28 mouse cellular contexts compared by ENCODE assay signal in the genomic region with DNA sequence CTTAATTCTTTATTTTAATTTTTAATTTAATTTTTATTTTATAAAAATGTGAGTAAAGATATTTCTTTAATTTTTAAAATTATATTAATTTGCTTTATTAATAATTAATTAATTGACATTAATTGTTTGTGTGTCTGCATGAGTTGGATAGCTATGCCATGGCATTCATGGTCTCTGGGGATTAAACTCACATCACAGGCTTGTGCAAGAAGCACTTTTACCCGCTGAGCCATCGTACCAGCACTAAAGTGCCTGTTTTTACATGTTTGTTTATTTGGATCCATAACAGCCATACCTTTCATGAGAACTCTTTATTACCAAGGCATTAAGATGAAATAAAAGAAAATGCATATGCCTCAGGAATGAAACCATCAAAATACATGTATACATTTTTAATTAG.
A peak's percentile ranks its signal among the peaks of the same experiment; 100 is the strongest.
DNase-seq lines count a peak whose midpoint lies in the region; ATAC-seq lines count a peak whose summit lies in the region.
"Had no signal": no experiment of that assay in that cellular context is flagged by ENCODE, and none has a peak within 500 bp of the region (broad histone marks: within the 10 kb centered on the region; RNA-seq: fewer than 3 reads in every experiment).

No protein-coding gene starts in this region.

- no peak overlapping the region for H3K27ac ChIP-seq in forebrain, embryonic 14.5 days (ENCODE audit: low read depth, low read length)
- no peak overlapping the region for H3K27ac ChIP-seq in forebrain, embryonic 16.5 days (ENCODE audit: low read length)
- no peak overlapping the region for H3K27ac ChIP-seq in midbrain, embryonic 14.5 days (replicated peaks; ENCODE audit: low read depth, low read length)
- no peak overlapping the region for H3K27ac ChIP-seq in midbrain, embryonic 13.5 days
- H3K27ac ChIP-seq in neural tube, embryonic 14.5 days (ENCODE audit: low read depth, low read length) = no peak overlapping the region
- H3K27ac ChIP-seq in liver, embryonic 11.5 days (ENCODE audit: low read depth, low read length) = no peak overlapping the region
- H3K27ac ChIP-seq: embryonic facial prominence, embryonic 12.5 days; forebrain, embryonic 12.5 days; gastrocnemius, adult 2 months; heart, embryonic 10.5 days; heart, embryonic 13.5 days; hindbrain, embryonic 15.5 days; intestine, embryonic 15.5 days had no signal

- peaks cover 7% of the 10 kb centered on the region; the same call in 1 of the 2 replicates for H3K4me1 ChIP-seq in forebrain, embryonic 14.5 days (ENCODE audit: control insufficient read depth, insufficient read depth, low read length)
- peaks cover 9% of the 10 kb centered on the region for H3K4me1 ChIP-seq in forebrain, embryonic 16.5 days (replicated peaks; ENCODE audit: control insufficient read depth, insufficient read depth, low read length)
- H3K4me1 ChIP-seq in midbrain, embryonic 14.5 days (ENCODE audit: control insufficient read depth, insufficient read depth, low read length) = peaks cover 9% of the 10 kb centered on the region; the same call in 1 of the 2 replicates
- peaks cover 12% of the 10 kb centered on the region for H3K4me1 ChIP-seq in midbrain, embryonic 13.5 days (replicated peaks)
- 0 out of 2 replicates have a peak, but pooled peaks cover 6% of the 10 kb centered on the region for H3K4me1 ChIP-seq in neural tube, embryonic 14.5 days (ENCODE audit: control insufficient read depth, insufficient read depth, low read length)
- no peaks in the 10 kb centered on the region for H3K4me1 ChIP-seq in liver, embryonic 11.5 days (replicated peaks; ENCODE audit: control insufficient read depth, insufficient read depth, low read length)
- H3K4me1 ChIP-seq: embryonic facial prominence, embryonic 12.5 days; heart, embryonic 10.5 days; heart, embryonic 13.5 days; intestine, embryonic 15.5 days had no signal

- no peaks in the 10 kb centered on the region for H3K36me3 ChIP-seq in forebrain, embryonic 14.5 days (ENCODE audit: control insufficient read depth, insufficient read depth, low read length)
- no peaks in the 10 kb centered on the region for H3K36me3 ChIP-seq in forebrain, embryonic 16.5 days (ENCODE audit: control insufficient read depth, insufficient read depth)
- H3K36me3 ChIP-seq in midbrain, embryonic 14.5 days (ENCODE audit: control insufficient read depth, insufficient read depth, low read length) = no peaks in the 10 kb centered on the region
- H3K36me3 ChIP-seq in midbrain, embryonic 13.5 days = no peaks in the 10 kb centered on the region
- no peaks in the 10 kb centered on the region for H3K36me3 ChIP-seq in neural tube, embryonic 14.5 days (ENCODE audit: control insufficient read depth, insufficient read depth, low read length)
- no peaks in the 10 kb centered on the region for H3K36me3 ChIP-seq in liver, embryonic 11.5 days (ENCODE audit: control insufficient read depth, insufficient read depth, low read length)
- H3K36me3 ChIP-seq: embryonic facial prominence, embryonic 12.5 days; forebrain, embryonic 12.5 days; G1E; heart, embryonic 10.5 days; heart, embryonic 13.5 days; hindbrain, embryonic 12.5 days; hindbrain, embryonic 15.5 days; intestine, embryonic 15.5 days had no signal

- no peak overlapping the region for H3K4me2 ChIP-seq in forebrain, embryonic 14.5 days (ENCODE audit: low read length)
- no peak overlapping the region for H3K4me2 ChIP-seq in forebrain, embryonic 16.5 days (ENCODE audit: low read length)
- no peak overlapping the region for H3K4me2 ChIP-seq in midbrain, embryonic 14.5 days (ENCODE audit: low read length)
- no peak overlapping the region for H3K4me2 ChIP-seq in midbrain, embryonic 13.5 days (replicated peaks)
- no peak overlapping the region for H3K4me2 ChIP-seq in neural tube, embryonic 14.5 days (ENCODE audit: low read depth, low read length)
- H3K4me2 ChIP-seq in liver, embryonic 11.5 days = no peak overlapping the region
- H3K4me2 ChIP-seq: embryonic facial prominence, embryonic 12.5 days; forebrain, embryonic 12.5 days; heart, embryonic 13.5 days; hindbrain, embryonic 12.5 days; hindbrain, embryonic 15.5 days; intestine, embryonic 15.5 days had no signal

- H3K9ac ChIP-seq in forebrain, embryonic 14.5 days (ENCODE audit: low read length) = no peak overlapping the region
- no peak overlapping the region for H3K9ac ChIP-seq in forebrain, embryonic 16.5 days (replicated peaks; ENCODE audit: low read depth, low read length)
- no peak overlapping the region for H3K9ac ChIP-seq in midbrain, embryonic 14.5 days (replicated peaks; ENCODE audit: low read length)
- no peak overlapping the region for H3K9ac ChIP-seq in midbrain, embryonic 13.5 days (replicated peaks)
- H3K9ac ChIP-seq in neural tube, embryonic 14.5 days (replicated peaks; ENCODE audit: low read depth, low read length) = no peak overlapping the region
- H3K9ac ChIP-seq in liver, embryonic 11.5 days (ENCODE audit: low read depth, low read length) = no peak overlapping the region
- H3K9ac ChIP-seq: embryonic facial prominence, embryonic 12.5 days; forebrain, embryonic 12.5 days; forebrain, postnatal 0 days; heart, embryonic 13.5 days; hindbrain, embryonic 12.5 days; hindbrain, embryonic 15.5 days; intestine, embryonic 15.5 days had no signal

- H3K4me3 ChIP-seq in forebrain, embryonic 14.5 days (ENCODE audit: low read depth, low read length) = no peak overlapping the region
- no peak overlapping the region for H3K4me3 ChIP-seq in forebrain, embryonic 16.5 days (replicated peaks; ENCODE audit: low read length)
- no peak overlapping the region for H3K4me3 ChIP-seq in midbrain, embryonic 14.5 days (replicated peaks; ENCODE audit: low read depth, low read length)
- H3K4me3 ChIP-seq in midbrain, embryonic 13.5 days (replicated peaks) = no peak overlapping the region
- H3K4me3 ChIP-seq in neural tube, embryonic 14.5 days (ENCODE audit: low read depth, low read length) = no peak overlapping the region
- no peak overlapping the region for H3K4me3 ChIP-seq in liver, embryonic 11.5 days (ENCODE audit: low read depth, low read length)
- H3K4me3 ChIP-seq: embryonic facial prominence, embryonic 12.5 days; erythroblast, embryonic 14.5 days; forebrain, embryonic 12.5 days; gastrocnemius, adult 2 months; heart, embryonic 10.5 days; heart, embryonic 13.5 days; hindbrain, embryonic 12.5 days; hindbrain, embryonic 15.5 days; intestine, embryonic 15.5 days had no signal

- peak; percentile 27 for DNase-seq in forebrain, embryonic 14.5 days (ENCODE audit: low spot score)
- peak; percentile 61 for DNase-seq in midbrain, embryonic 14.5 days
- peak; percentile 30 for DNase-seq in MN1 (ENCODE audit: low spot score)
- no peak for DNase-seq in liver, embryonic 11.5 days (ENCODE audit: low spot score)
- DNase-seq: adrenal gland, adult 2 months; adrenal gland, postnatal 14 days; B cell, adult 2 months; cerebellum, adult 18-20 months; cerebellum, postnatal 14 days; gastrocnemius, adult 2 months; gastrocnemius, postnatal 14 days; heart, adult 18-20 months; heart, postnatal 14 days; heart, postnatal 4 days had no signal

- ATAC-seq in forebrain, embryonic 14.5 days = no peak
- no peak for ATAC-seq in forebrain, embryonic 16.5 days
- ATAC-seq in midbrain, embryonic 14.5 days (ENCODE audit: low FRiP score, low TSS enrichment) = no peak
- ATAC-seq in midbrain, embryonic 13.5 days = no peak; the same call in 1 of the 2 replicates
- peak; percentile 71; the same call in 1 of the 2 replicates for ATAC-seq in neural tube, embryonic 14.5 days (ENCODE audit: low read depth)
- ATAC-seq in liver, embryonic 11.5 days (replicated peaks; ENCODE audit: low FRiP score) = no peak
- ATAC-seq: intestine, embryonic 15.5 days had no signal

- 29% methylated on average over 2 of the region's 2 CpGs for WGBS in forebrain, embryonic 14.5 days
- WGBS in forebrain, embryonic 16.5 days = 42% methylated on average over 2 of the region's 2 CpGs
- 54% methylated on average over 2 of the region's 2 CpGs for WGBS in midbrain, embryonic 14.5 days
- 60% methylated on average over 2 of the region's 2 CpGs for WGBS in midbrain, embryonic 13.5 days
- WGBS in neural tube, embryonic 14.5 days = 35% methylated on average over 2 of the region's 2 CpGs
- WGBS in liver, embryonic 11.5 days = 86% methylated on average over 2 of the region's 2 CpGs

- no peaks in the 10 kb centered on the region for H3K27me3 ChIP-seq in forebrain, embryonic 14.5 days (replicated peaks; ENCODE audit: control insufficient read depth, insufficient read depth, low read length)
- H3K27me3 ChIP-seq in forebrain, embryonic 16.5 days (replicated peaks; ENCODE audit: control insufficient read depth, insufficient read depth, low read length) = no peaks in the 10 kb centered on the region
- no peaks in the 10 kb centered on the region for H3K27me3 ChIP-seq in midbrain, embryonic 14.5 days (ENCODE audit: control insufficient read depth, insufficient read depth, low read length)
- H3K27me3 ChIP-seq in midbrain, embryonic 13.5 days = no peaks in the 10 kb centered on the region
- no peaks in the 10 kb centered on the region for H3K27me3 ChIP-seq in neural tube, embryonic 14.5 days (ENCODE audit: control insufficient read depth, insufficient read depth, low read length)
- H3K27me3 ChIP-seq in liver, embryonic 11.5 days (replicated peaks; ENCODE audit: control insufficient read depth, insufficient read depth, low read length) = no peaks in the 10 kb centered on the region
- H3K27me3 ChIP-seq: CH12.LX; embryonic facial prominence, embryonic 12.5 days; forebrain, embryonic 12.5 days; heart, embryonic 13.5 days; hindbrain, embryonic 12.5 days; hindbrain, embryonic 15.5 days; intestine, embryonic 15.5 days had no signal

- H3K9me3 ChIP-seq in forebrain, embryonic 14.5 days (replicated peaks; ENCODE audit: control insufficient read depth, low read length) = no peaks in the 10 kb centered on the region
- H3K9me3 ChIP-seq in forebrain, embryonic 16.5 days (ENCODE audit: control insufficient read depth, low read length) = no peaks in the 10 kb centered on the region
- peaks cover 3% of the 10 kb centered on the region; the same call in 1 of the 2 replicates for H3K9me3 ChIP-seq in midbrain, embryonic 14.5 days (ENCODE audit: control insufficient read depth, low read length)
- H3K9me3 ChIP-seq in midbrain, embryonic 13.5 days = no peaks in the 10 kb centered on the region
- peaks cover 2% of the 10 kb centered on the region; the same call in 1 of the 2 replicates for H3K9me3 ChIP-seq in neural tube, embryonic 14.5 days (ENCODE audit: control insufficient read depth, low read length)
- H3K9me3 ChIP-seq in liver, embryonic 11.5 days (ENCODE audit: control insufficient read depth, low read length) = no peaks in the 10 kb centered on the region
- H3K9me3 ChIP-seq: embryonic facial prominence, embryonic 12.5 days; forebrain, embryonic 12.5 days; G1E; heart, embryonic 10.5 days; heart, embryonic 13.5 days; hindbrain, embryonic 12.5 days; hindbrain, embryonic 15.5 days; intestine, embryonic 15.5 days had no signal
